ENCODE assay signal across 9 mouse cellular contexts in genomic region chr14:22089866-22090470, GRCm38 (mm10).
DNase-seq lines count a peak whose midpoint lies in the region; ATAC-seq lines count a peak whose summit lies in the region.
"Had no signal": no experiment of that assay in that cellular context is flagged by ENCODE, and none has a peak within 500 bp of the region (broad histone marks: within the 10 kb centered on the region; RNA-seq: fewer than 3 reads in every experiment).

No protein-coding gene starts in this region.

- no peak overlapping the region for H3K27ac ChIP-seq in heart, embryonic 12.5 days (ENCODE audit: poor library complexity, severe bottlenecking)
- H3K27ac ChIP-seq in forebrain, embryonic 13.5 days, result no peak overlapping the region

- ATAC-seq in heart, embryonic 12.5 days (ENCODE audit: insufficient number of reproducible peaks, low FRiP score), result no peak
- ATAC-seq in forebrain, embryonic 13.5 days, result no peak

- H3K4me3 ChIP-seq in heart, embryonic 12.5 days, result no peak overlapping the region
- no peak overlapping the region for H3K4me3 ChIP-seq in forebrain, embryonic 13.5 days
- H3K4me3 ChIP-seq: myocyte had no signal

- H3K36me3 ChIP-seq in heart, embryonic 12.5 days, result no peaks in the 10 kb centered on the region
- H3K36me3 ChIP-seq in forebrain, embryonic 13.5 days (ENCODE audit: poor library complexity, severe bottlenecking), result no peaks in the 10 kb centered on the region

- H3K27me3 ChIP-seq in heart, embryonic 12.5 days (replicated peaks), result peaks cover 17% of the 10 kb centered on the region
- peaks cover 9% of the 10 kb centered on the region for H3K27me3 ChIP-seq in forebrain, embryonic 13.5 days

- 73% methylated on average over 8 of the region's 8 CpGs for WGBS in heart, embryonic 12.5 days
- WGBS in forebrain, embryonic 13.5 days, result 56% methylated on average over 8 of the region's 8 CpGs

- H3K4me2 ChIP-seq in heart, embryonic 12.5 days, result no peak overlapping the region
- no peak overlapping the region for H3K4me2 ChIP-seq in forebrain, embryonic 13.5 days

- peaks cover 28% of the 10 kb centered on the region for H3K4me1 ChIP-seq in heart, embryonic 12.5 days (replicated peaks)
- H3K4me1 ChIP-seq in forebrain, embryonic 13.5 days, result peaks cover 18% of the 10 kb centered on the region

- H3K9ac ChIP-seq in heart, embryonic 12.5 days, result no peak overlapping the region
- H3K9ac ChIP-seq in forebrain, embryonic 13.5 days, result no peak overlapping the region

- peak; percentile 9 for DNase-seq in adipocyte (ENCODE audit: low spot score)
- DNase-seq in embryo, embryonic 10.5 days (ENCODE audit: low spot score), result peak; percentile 50
- DNase-seq in kidney, adult 9 months, result peak; percentile 39
- peak; percentile 74 for DNase-seq in lung, postnatal 10 days
- no peak for DNase-seq in cerebellum, adult 11-12 months
- DNase-seq: heart, postnatal 36 days had no signal

- H3K9me3 ChIP-seq in heart, embryonic 12.5 days (replicated peaks), result peaks cover 14% of the 10 kb centered on the region
- 0 out of 2 replicates have a peak, but pooled peaks cover 3% of the 10 kb centered on the region for H3K9me3 ChIP-seq in forebrain, embryonic 13.5 days (replicated peaks)
